Mouse (Mus musculus): ENCODE measurements at regions not wholly inside any gene's neighbourhood (a gene's known extent, or its start where the extent isn't known, plus 50 kb on each side); places are given as distances from the start of the nearest gene placed in this dataset.

- no peaks in the 10 kb centered on the region for H3K36me3 ChIP-seq
- no peaks in the 10 kb centered on the region for H3K27me3 ChIP-seq
- no peak overlapping the region for H3K9ac ChIP-seq
- H3K4me1 ChIP-seq: peaks cover 34% of the 10 kb centered on the region
- no peaks in the 10 kb centered on the region for H3K9me3 ChIP-seq
- no peak for ATAC-seq (ENCODE audit: insufficient number of reproducible peaks, insufficient read depth, low FRiP score, low TSS enrichment)
- 30% methylated on average over 14 of the region's 14 CpGs for WGBS
- H3K4me2 ChIP-seq (replicated peaks): no peak overlapping the region
- peak overlapping the region; percentile 75 for H3K27ac ChIP-seq
- H3K4me3 ChIP-seq: no peak overlapping the region
Observed at GRCm38 (mm10) chr12:109839946-109840524, 239.9 kb upstream of the Rtl1 start.

GRCm38 (mm10) chr12:109844723-109845601, 244.8 kb upstream of the Rtl1 start:
- no peak overlapping the region for H3K9ac ChIP-seq
- no peak overlapping the region for H3K4me2 ChIP-seq (replicated peaks)
- peaks cover 25% of the 10 kb centered on the region for H3K4me1 ChIP-seq
- no peak for ATAC-seq (ENCODE audit: insufficient number of reproducible peaks, insufficient read depth, low FRiP score, low TSS enrichment)
- H3K27me3 ChIP-seq: no peaks in the 10 kb centered on the region
- 64% methylated on average over 8 of the region's 8 CpGs for WGBS
- H3K4me3 ChIP-seq: no peak overlapping the region
- no peaks in the 10 kb centered on the region for H3K9me3 ChIP-seq
- no peak overlapping the region for H3K27ac ChIP-seq
- no peaks in the 10 kb centered on the region for H3K36me3 ChIP-seq

- no peak for ATAC-seq (ENCODE audit: insufficient number of reproducible peaks, insufficient read depth, low FRiP score, low TSS enrichment)
- H3K4me2 ChIP-seq (replicated peaks): no peak overlapping the region
- no peak overlapping the region for H3K27ac ChIP-seq
- H3K9ac ChIP-seq: no peak overlapping the region
- peaks cover 19% of the 10 kb centered on the region for H3K4me1 ChIP-seq
- WGBS: 42% methylated on average over 5 of the region's 5 CpGs
- no peaks in the 10 kb centered on the region for H3K36me3 ChIP-seq
- H3K9me3 ChIP-seq: no peaks in the 10 kb centered on the region
- H3K27me3 ChIP-seq: no peaks in the 10 kb centered on the region
- no peak overlapping the region for H3K4me3 ChIP-seq
Observed at GRCm38 (mm10) chr12:109845602-109845906, 245.4 kb upstream of the Rtl1 start.

- no peak overlapping the region for H3K9ac ChIP-seq
- ATAC-seq (ENCODE audit: insufficient number of reproducible peaks, insufficient read depth, low FRiP score, low TSS enrichment): no peak
- no peak overlapping the region for H3K4me3 ChIP-seq
- 90% methylated on average over 1 of the region's 1 CpGs for WGBS
- H3K36me3 ChIP-seq: no peaks in the 10 kb centered on the region
- H3K27me3 ChIP-seq: no peaks in the 10 kb centered on the region
- H3K4me1 ChIP-seq: peaks cover 11% of the 10 kb centered on the region; the same call in 1 of the 2 replicates
- no peak overlapping the region for H3K27ac ChIP-seq
- H3K9me3 ChIP-seq: no peaks in the 10 kb centered on the region; the same call in 1 of the 2 replicates
- H3K4me2 ChIP-seq (replicated peaks): no peak overlapping the region
Observed at GRCm38 (mm10) chr12:109856336-109856735, 256.2 kb upstream of the Rtl1 start.

GRCm38 (mm10) chr12:109857705-109858104, 257.6 kb upstream of the Rtl1 start:
- WGBS: 43% methylated on average over 4 of the region's 4 CpGs
- Histone ChIP-seq H3K27me3 (no peaks in the 10 kb centered on the region), H3K4me1 (peaks cover 11% of the 10 kb centered on the region; the same call in 1 of the 2 replicates), H3K9ac (no peak overlapping the region), H3K9me3 (no peaks in the 10 kb centered on the region; the same call in 1 of the 2 replicates), H3K4me3 (no peak overlapping the region), H3K27ac (0 out of 2 replicates have a peak overlapping the region, but pooled peaks have one; percentile 1), H3K36me3 (no peaks in the 10 kb centered on the region), H3K4me2 (replicated peaks) (no peak overlapping the region)
- no peak for ATAC-seq (ENCODE audit: insufficient number of reproducible peaks, insufficient read depth, low FRiP score, low TSS enrichment)

GRCm38 (mm10) chr12:109864826-109865225, 264.7 kb upstream of the Rtl1 start:
- no peak overlapping the region for H3K9ac ChIP-seq
- no peak overlapping the region for H3K4me3 ChIP-seq
- no peak for ATAC-seq (ENCODE audit: insufficient number of reproducible peaks, insufficient read depth, low FRiP score, low TSS enrichment)
- no peaks in the 10 kb centered on the region for H3K36me3 ChIP-seq
- H3K4me2 ChIP-seq (replicated peaks): no peak overlapping the region
- H3K27ac ChIP-seq: no peak overlapping the region
- WGBS: 59% methylated on average over 4 of the region's 4 CpGs
- no peaks in the 10 kb centered on the region for H3K4me1 ChIP-seq
- H3K9me3 ChIP-seq: no peaks in the 10 kb centered on the region
- H3K27me3 ChIP-seq: no peaks in the 10 kb centered on the region

- Histone ChIP-seq H3K4me1 (no peaks in the 10 kb centered on the region), H3K9me3 (no peaks in the 10 kb centered on the region), H3K4me2 (replicated peaks) (no peak overlapping the region), H3K9ac (no peak overlapping the region), H3K36me3 (no peaks in the 10 kb centered on the region), H3K27me3 (no peaks in the 10 kb centered on the region), H3K4me3 (no peak overlapping the region), H3K27ac (no peak overlapping the region)
- WGBS: 88% methylated on average over 14 of the region's 14 CpGs
- ATAC-seq (ENCODE audit: insufficient number of reproducible peaks, insufficient read depth, low FRiP score, low TSS enrichment): no peak
Observed at GRCm38 (mm10) chr12:109871021-109871420, 270.9 kb upstream of the Rtl1 start.

- no peak for ATAC-seq (ENCODE audit: insufficient number of reproducible peaks, insufficient read depth, low FRiP score, low TSS enrichment)
- H3K36me3 ChIP-seq: no peaks in the 10 kb centered on the region
- no peaks in the 10 kb centered on the region for H3K4me1 ChIP-seq
- H3K27ac ChIP-seq: no peak overlapping the region
- H3K9ac ChIP-seq: no peak overlapping the region
- no peak overlapping the region for H3K4me2 ChIP-seq (replicated peaks)
- WGBS: 86% methylated on average over 7 of the region's 7 CpGs
- no peak overlapping the region for H3K4me3 ChIP-seq
- H3K9me3 ChIP-seq: no peaks in the 10 kb centered on the region
- no peaks in the 10 kb centered on the region for H3K27me3 ChIP-seq
Observed at GRCm38 (mm10) chr12:109874466-109874865, 274.3 kb upstream of the Rtl1 start.

- no peak for ATAC-seq (ENCODE audit: insufficient number of reproducible peaks, insufficient read depth, low FRiP score, low TSS enrichment)
- no peaks in the 10 kb centered on the region for H3K4me1 ChIP-seq
- 68% methylated on average over 3 of the region's 3 CpGs for WGBS
- no peak overlapping the region for H3K4me3 ChIP-seq
- H3K9ac ChIP-seq: no peak overlapping the region
- no peaks in the 10 kb centered on the region for H3K27me3 ChIP-seq
- H3K36me3 ChIP-seq: no peaks in the 10 kb centered on the region
- no peak overlapping the region for H3K4me2 ChIP-seq (replicated peaks)
- no peak overlapping the region for H3K27ac ChIP-seq
- H3K9me3 ChIP-seq: no peaks in the 10 kb centered on the region
Observed at GRCm38 (mm10) chr12:109881108-109881507, 281.0 kb upstream of the Rtl1 start.

- Histone ChIP-seq H3K27me3 (no peaks in the 10 kb centered on the region), H3K4me3 (no peak overlapping the region), H3K4me1 (no peaks in the 10 kb centered on the region), H3K4me2 (replicated peaks) (no peak overlapping the region), H3K9me3 (no peaks in the 10 kb centered on the region), H3K36me3 (no peaks in the 10 kb centered on the region), H3K27ac (no peak overlapping the region), H3K9ac (no peak overlapping the region)
- ATAC-seq (ENCODE audit: insufficient number of reproducible peaks, insufficient read depth, low FRiP score, low TSS enrichment): no peak
- 74% methylated on average over 2 of the region's 2 CpGs for WGBS
Observed at GRCm38 (mm10) chr12:109891206-109891605, 291.1 kb upstream of the Rtl1 start.

GRCm38 (mm10) chr12:109892834-109893233, 292.7 kb upstream of the Rtl1 start:
- no peak for ATAC-seq (ENCODE audit: insufficient number of reproducible peaks, insufficient read depth, low FRiP score, low TSS enrichment)
- H3K4me1 ChIP-seq: no peaks in the 10 kb centered on the region
- no peaks in the 10 kb centered on the region for H3K36me3 ChIP-seq
- H3K27ac ChIP-seq: no peak overlapping the region
- no peak overlapping the region for H3K4me2 ChIP-seq (replicated peaks)
- no peak overlapping the region for H3K4me3 ChIP-seq
- no peaks in the 10 kb centered on the region for H3K27me3 ChIP-seq
- H3K9ac ChIP-seq: no peak overlapping the region
- H3K9me3 ChIP-seq: no peaks in the 10 kb centered on the region

- ATAC-seq (ENCODE audit: insufficient number of reproducible peaks, insufficient read depth, low FRiP score, low TSS enrichment): no peak
- no peak overlapping the region for H3K4me2 ChIP-seq (replicated peaks)
- no peaks in the 10 kb centered on the region for H3K4me1 ChIP-seq
- H3K9ac ChIP-seq: no peak overlapping the region
- H3K36me3 ChIP-seq: no peaks in the 10 kb centered on the region
- H3K27ac ChIP-seq: no peak overlapping the region
- WGBS: 68% methylated on average over 4 of the region's 4 CpGs
- no peaks in the 10 kb centered on the region for H3K9me3 ChIP-seq
- H3K4me3 ChIP-seq: no peak overlapping the region
- no peaks in the 10 kb centered on the region for H3K27me3 ChIP-seq
Observed at GRCm38 (mm10) chr12:109893657-109894056, 293.5 kb upstream of the Rtl1 start.
